Mouse (Mus musculus) CH12.LX (cell line): ENCODE measurements at regions not wholly inside any gene's neighbourhood (a gene's known extent, or its start where the extent isn't known, plus 50 kb on each side); places are given as distances from the start of the nearest gene placed in this dataset.

ENCODE experiments used
- DNase-seq: peaks from one replicate; pipeline ENCODE4 v3.0.0-alpha.2; 2013; ENCODE audit errors: extremely low read depth
- H3K27ac ChIP-seq: 2 replicates; pipeline ENCODE4 v1.5.1; 2012; ENCODE audit warnings: low read depth, mild to moderate bottlenecking, control low read depth, moderate library complexity; ENCODE audit not compliant: insufficient read depth
- H3K27me3 ChIP-seq: replicated peaks from 2 replicates; pipeline ENCODE3; 2012; ENCODE audit warnings: inconsistent platforms
- H3K36me3 ChIP-seq, 2 experiments: replicated peaks in 1 of 2; 2 replicates each; pipeline versions ENCODE3 to v1.6.1; 2012; ENCODE audit warnings: inconsistent platforms in 1 of 2, low read length in 1 of 2, mild to moderate bottlenecking in 1 of 2, mixed read lengths in 1 of 2, moderate library complexity in 1 of 2; ENCODE audit not compliant: control insufficient read depth in 1 of 2, insufficient read depth in 1 of 2
- H3K4me1 ChIP-seq, 2 experiments: 2 replicates each; pipeline ENCODE4 v1.6.1; 2012; ENCODE audit warnings: inconsistent platforms in 1 of 2, moderate library complexity in 1 of 2; ENCODE audit not compliant: insufficient read depth in 2 of 2, control insufficient read depth in 1 of 2
- H3K4me2 ChIP-seq: 2 replicates; pipeline ENCODE4 v1.6.1; 2012; ENCODE audit warnings: low read depth, mild to moderate bottlenecking, control low read depth; ENCODE audit not compliant: poor library complexity, insufficient read depth, severe bottlenecking
- H3K4me3 ChIP-seq, 3 experiments: fragments of 150-350 bp in 1 of 3; sonication (generic) in 1 of 3; replicated peaks in 1 of 3; 2 replicates each; pipeline versions ENCODE3 to v1.5.1; 2011 to 2012; ENCODE audit warnings: low read depth in 2 of 3, low read length in 2 of 3, mild to moderate bottlenecking in 2 of 3, moderate library complexity in 2 of 3, control low read depth in 1 of 3, improper control_type of control experiment in 1 of 3, inconsistent platforms in 1 of 3, mixed read lengths in 1 of 3; ENCODE audit not compliant: poor library complexity in 1 of 3
- H3K79me2 ChIP-seq: replicated peaks from 2 replicates; pipeline ENCODE4 v1.6.1; 2012; ENCODE audit warnings: mild to moderate bottlenecking, moderate library complexity; ENCODE audit not compliant: control insufficient read depth, poor library complexity, insufficient read depth, severe bottlenecking; ENCODE audit errors: extremely low read depth
- H3K9ac ChIP-seq: 2 replicates; pipeline ENCODE4 v1.6.1; 2012; ENCODE audit warnings: low read depth, mild to moderate bottlenecking, control low read depth, moderate library complexity; ENCODE audit not compliant: insufficient read depth
- H3K9me3 ChIP-seq: replicated peaks from 2 replicates; pipeline ENCODE3; 2012; ENCODE audit warnings: low read length, inconsistent platforms, mixed read lengths
- CHD2 ChIP-seq: IDR thresholded peaks from 2 replicates; pipeline ENCODE4 v1.6.1; 2011; ENCODE audit warnings: low read length, improper control_type of control experiment
- CTCF ChIP-seq, 2 experiments: IDR thresholded peaks in 1 of 2; conservative IDR thresholded peaks in 1 of 2; 2 replicates each; pipeline ENCODE4 v1.5.1; 2011 to 2012; ENCODE audit warnings: low read depth in 2 of 2, low read length in 2 of 2, improper control_type of control experiment in 1 of 2, inconsistent platforms in 1 of 2, mild to moderate bottlenecking in 1 of 2, moderate library complexity in 1 of 2
- E2F4 ChIP-seq: IDR thresholded peaks from 2 replicates; pipeline ENCODE4 v1.6.1; 2011; ENCODE audit warnings: low read depth, low read length, improper control_type of control experiment; ENCODE audit not compliant: insufficient replicate concordance
- EP300 ChIP-seq: IDR thresholded peaks from 2 replicates; pipeline ENCODE4 v1.6.1; 2011; ENCODE audit warnings: low read length, improper control_type of control experiment
- KAT2A ChIP-seq: IDR thresholded peaks from 2 replicates; pipeline ENCODE4 v1.6.1; 2012; ENCODE audit warnings: low read length, improper control_type of control experiment, inconsistent platforms; ENCODE audit not compliant: insufficient replicate concordance
- MEF2A ChIP-seq: IDR thresholded peaks from 2 replicates; pipeline ENCODE4 v1.6.1; 2014; ENCODE audit warnings: low read depth, mild to moderate bottlenecking, inconsistent platforms, low read length, improper control_type of control experiment, borderline replicate concordance
- MYC ChIP-seq: IDR thresholded peaks from 2 replicates; pipeline ENCODE4 v1.6.1; 2011; ENCODE audit warnings: low read depth, mild to moderate bottlenecking, improper control_type of control experiment, low read length
- NELFE ChIP-seq: IDR thresholded peaks from 2 replicates; pipeline ENCODE4 v1.6.1; 2011; ENCODE audit warnings: low read depth, low read length, improper control_type of control experiment
- POLR2AphosphoS2 ChIP-seq: IDR thresholded peaks from 2 replicates; pipeline ENCODE4 v1.6.1; 2011; ENCODE audit warnings: low read depth, low read length, improper control_type of control experiment
- RCOR1 ChIP-seq: conservative IDR thresholded peaks from 2 replicates; pipeline ENCODE4 v1.6.1; 2012; ENCODE audit warnings: low read depth, mild to moderate bottlenecking, inconsistent platforms, low read length, improper control_type of control experiment
- SMC3 ChIP-seq: IDR thresholded peaks from 2 replicates; pipeline ENCODE4 v1.6.1; 2011; ENCODE audit warnings: low read depth, low read length, improper control_type of control experiment
- TCF12 ChIP-seq: IDR thresholded peaks from 2 replicates; pipeline ENCODE4 v1.6.1; 2014; ENCODE audit warnings: low read depth, mild to moderate bottlenecking, inconsistent platforms, low read length, improper control_type of control experiment
- ZNF384 ChIP-seq: IDR thresholded peaks from 2 replicates; pipeline ENCODE4 v1.6.1; 2012; ENCODE audit warnings: low read depth, low read length, improper control_type of control experiment, inconsistent platforms
- dilution Hi-C: fragments of 300-500 bp; cut with MboI; formaldehyde crosslinking; loops from 2 replicates; pipeline ENCODE4 v1.14.3; 2020; ENCODE audit warnings: low sequenced_read_pairs; ENCODE audit not compliant: extremely low pct_unique_long_range_greater_than_20kb, extremely low pct_ligation_motif_present
- in situ Hi-C: fragments of 300-500 bp; cut with MboI; formaldehyde crosslinking; loops from 3 replicates; pipeline ENCODE4 v1.14.3; 2019; ENCODE audit warnings: low sequenced_read_pairs, low pct_ligation_motif_present, low pct_unique_long_range_greater_than_20kb, mixed read lengths

DNA sequence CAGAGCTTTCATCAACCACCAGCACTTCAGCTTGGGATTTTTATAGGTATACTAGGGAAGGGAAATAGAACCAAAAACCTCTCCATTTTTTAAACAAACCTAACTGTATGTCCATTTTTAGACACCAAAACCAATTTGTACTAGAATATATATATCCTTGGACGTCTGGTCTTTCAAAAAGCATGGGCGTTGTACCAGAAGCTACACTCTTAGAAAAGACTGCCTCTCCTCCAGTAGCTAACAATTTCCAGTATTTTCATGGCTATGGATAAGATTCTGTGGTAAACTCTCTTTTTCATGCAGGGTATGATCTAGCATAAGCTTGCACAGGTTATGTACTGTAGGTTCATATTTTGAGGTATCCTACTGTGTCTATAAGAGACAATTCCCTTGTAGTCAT is 219.1 kb upstream of the Nudt12 start:
- H3K27me3 ChIP-seq = no peaks in the 10 kb centered on the region
- H3K9me3 ChIP-seq = peaks cover 9% of the 10 kb centered on the region
- H3K4me3 ChIP-seq = no peak overlapping the region
- in situ Hi-C loops = no loop called here
- dilution Hi-C loops = no loop called here
- H3K9ac ChIP-seq = no peak overlapping the region
- DNase-seq = no peak
- H3K4me1 ChIP-seq = no peaks in the 10 kb centered on the region
- H3K4me2 ChIP-seq = no peak overlapping the region
- H3K36me3 ChIP-seq = no peaks in the 10 kb centered on the region
- H3K27ac ChIP-seq = no peak overlapping the region
- TF ChIP-seq CHD2 (no peak), POLR2AphosphoS2 (no peak), TCF12 (no peak), KAT2A (no peak), ZNF384 (no peak), NELFE (no peak), EP300 (no peak), MYC (no peak), MEF2A (no peak), CTCF (conservative IDR thresholded peaks at IDR 0.05 in 1 of 2, IDR thresholded peaks at IDR 0.05 in 1 of 2; ENCODE audit: low read depth in 2 of 2, low read length in 2 of 2) (no peak), E2F4 (no peak), SMC3 (no peak), RCOR1 (no peak)
- no peaks in the 10 kb centered on the region for H3K79me2 ChIP-seq
